Mouse (Mus musculus) hindbrain, embryonic 12.5 days (tissue): ENCODE data around the gene Prss12. TPM values are rescaled to one million over a fixed set of nuclear protein-coding genes. Genes with fewer than 3 reads are reported as not detected.

Experiments used
- polyA plus RNA-seq: library from polyadenylated mRNA; unstranded; fragments of >200 nt; fragmentation: Nextera tagmentation; extraction: Ambion mirVana; gene quantifications from 2 replicates; pipeline ENCODE4 v1.2.1, GENCODE M21; 2016

Gene Prss12
- polyA plus RNA-seq, 1 experiment from 2014 or later = 12.6 TPM

Other genes with a start within 250 kb of the Prss12 start
- 4.0 and 4.2 TPM in 2 replicates for gene Synpo2, start 210.8 kb upstream of the Prss12 start, polyA plus RNA-seq
- 33.0 and 38.8 TPM in 2 replicates for gene Sec24d, start 179.5 kb upstream of the Prss12 start, polyA plus RNA-seq
- 32.7 and 33.3 TPM in 2 replicates for gene Mettl14, start 60.8 kb upstream of the Prss12 start, polyA plus RNA-seq
- gene Ndst3, start 243.9 kb downstream of the Prss12 start, polyA plus RNA-seq = 9.4 and 9.8 TPM in 2 replicates